17 mouse cellular contexts compared by ENCODE assay signal in genomic region chr5:38078575-38078974, GRCm38 (mm10).
"Had no signal": no experiment of that assay in that cellular context is flagged by ENCODE, and none has a peak within 500 bp of the region (broad histone marks: within the 10 kb centered on the region; RNA-seq: fewer than 3 reads in every experiment).

No protein-coding gene starts in this region.

- ATAC-seq: lung, postnatal 0 days; midbrain, embryonic 13.5 days; midbrain, embryonic 15.5 days had no signal

- H3K4me1 ChIP-seq: lung, embryonic 15.5 days; megakaryocyte, embryonic 14.5 days had no signal

- H3K4me2 ChIP-seq: lung, embryonic 15.5 days; midbrain, embryonic 11.5 days; midbrain, embryonic 13.5 days; midbrain, embryonic 15.5 days; neural tube, embryonic 12.5 days had no signal

- H3K9ac ChIP-seq: lung, embryonic 15.5 days; midbrain, embryonic 13.5 days; midbrain, embryonic 15.5 days; neural tube, embryonic 12.5 days had no signal

- H3K36me3 ChIP-seq: lung, embryonic 15.5 days; midbrain, embryonic 13.5 days; midbrain, embryonic 15.5 days; neural tube, embryonic 12.5 days had no signal

- H3K9me3 ChIP-seq: lung, embryonic 15.5 days; megakaryocyte, embryonic 14.5 days; midbrain, embryonic 13.5 days; midbrain, embryonic 15.5 days; neural tube, embryonic 12.5 days had no signal

- DNase-seq: lung, adult 2 months; lung, postnatal 14 days; lung, postnatal 36 days; right cerebral cortex, postnatal 25 days; right cerebral cortex, postnatal 4 days; spleen, adult 18-20 months; thymus, adult 18-20 months; thymus, postnatal 14 days; thymus, postnatal 36 days had no signal

- H3K27ac ChIP-seq: lung, embryonic 15.5 days; macrophage; midbrain, embryonic 13.5 days; midbrain, embryonic 15.5 days; neural tube, embryonic 12.5 days had no signal

- H3K27me3 ChIP-seq: lung, embryonic 15.5 days; megakaryocyte, embryonic 14.5 days; neural tube, embryonic 12.5 days had no signal

- H3K4me3 ChIP-seq: lung, embryonic 15.5 days; megakaryocyte, embryonic 14.5 days; midbrain, embryonic 13.5 days; midbrain, embryonic 15.5 days; neural tube, embryonic 12.5 days had no signal
